Mouse (Mus musculus) cerebral cortex, adult 2 months (tissue): Measurements from ENCODE around the gene Sec62.

Experiments
- WGBS: fragments of 180-500 bp; shearing (Covaris S2); methylation state at CpG from one replicate; pipeline ENCODE4 v1.1.7; 2018; 5-methylcytosine and 5-hydroxymethylcytosine counted together

Sec62 gene

GRCm38 (mm10) chr3:30792737-30793402 is at the start of gene Sec62:
Gene Sec62 (plus strand): TSS chr3:30792875.
- under 1% methylated on average over 62 of the region's 62 CpGs for WGBS

GRCm38 (mm10) chr3:30742891-30743290 is 49.8 kb upstream of the Sec62 start:
- 63% methylated on average over 7 of the region's 7 CpGs for WGBS

- WGBS: 67% methylated on average over 7 of the region's 7 CpGs
These were observed 46.7 kb upstream of the Sec62 start, which contains the start of gene Samd7 for GRCm38 (mm10) chr3:30746006-30746405. Gene Samd7 (plus strand): TSS chr3:30746293.

DNA sequence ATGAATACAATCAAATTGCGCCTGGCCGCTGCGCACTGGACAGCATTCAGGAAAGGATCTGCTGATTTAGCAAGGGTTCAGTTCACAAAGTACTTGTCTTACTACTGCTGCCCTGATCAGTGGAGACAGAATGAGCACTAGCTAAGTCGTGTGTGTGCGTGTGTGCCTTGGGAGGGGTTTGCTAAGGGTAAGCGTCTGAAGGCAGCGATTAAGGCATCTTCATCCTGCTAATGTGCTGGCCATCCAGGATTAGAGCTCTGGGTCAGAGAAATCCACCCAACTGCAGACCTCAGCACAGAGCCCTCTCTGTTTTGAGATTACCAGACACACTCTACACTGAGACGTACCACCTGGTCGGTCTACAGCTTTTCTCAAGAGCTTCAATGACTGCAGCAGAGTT is 44.4 kb upstream of the Sec62 start:
- WGBS: 94% methylated on average over 9 of the region's 9 CpGs

DNA sequence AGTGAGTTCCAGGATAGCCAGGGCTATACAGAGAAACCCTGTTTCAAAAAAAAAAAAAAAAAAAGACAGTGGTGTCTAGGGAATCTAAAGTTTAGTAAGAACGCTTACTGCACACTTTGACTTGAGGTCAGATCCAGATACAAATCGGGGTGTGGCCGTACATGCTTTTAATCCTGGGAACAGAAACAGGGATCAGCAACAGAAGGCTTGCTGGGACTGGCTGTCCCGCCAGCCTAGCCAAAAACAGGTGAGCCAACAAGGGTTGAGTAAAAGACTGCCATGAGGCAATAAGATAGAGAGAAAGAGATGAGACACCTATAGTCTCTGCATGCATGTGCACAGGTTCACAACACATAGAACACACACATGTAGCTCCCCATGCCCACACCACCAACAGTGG is 38.0 kb upstream of the Sec62 start:
- WGBS: 98% methylated on average over 4 of the region's 4 CpGs

- WGBS: 88% methylated on average over 4 of the region's 4 CpGs
These were observed 27.8 kb upstream of the Sec62 start for GRCm38 (mm10) chr3:30764877-30765276.

DNA sequence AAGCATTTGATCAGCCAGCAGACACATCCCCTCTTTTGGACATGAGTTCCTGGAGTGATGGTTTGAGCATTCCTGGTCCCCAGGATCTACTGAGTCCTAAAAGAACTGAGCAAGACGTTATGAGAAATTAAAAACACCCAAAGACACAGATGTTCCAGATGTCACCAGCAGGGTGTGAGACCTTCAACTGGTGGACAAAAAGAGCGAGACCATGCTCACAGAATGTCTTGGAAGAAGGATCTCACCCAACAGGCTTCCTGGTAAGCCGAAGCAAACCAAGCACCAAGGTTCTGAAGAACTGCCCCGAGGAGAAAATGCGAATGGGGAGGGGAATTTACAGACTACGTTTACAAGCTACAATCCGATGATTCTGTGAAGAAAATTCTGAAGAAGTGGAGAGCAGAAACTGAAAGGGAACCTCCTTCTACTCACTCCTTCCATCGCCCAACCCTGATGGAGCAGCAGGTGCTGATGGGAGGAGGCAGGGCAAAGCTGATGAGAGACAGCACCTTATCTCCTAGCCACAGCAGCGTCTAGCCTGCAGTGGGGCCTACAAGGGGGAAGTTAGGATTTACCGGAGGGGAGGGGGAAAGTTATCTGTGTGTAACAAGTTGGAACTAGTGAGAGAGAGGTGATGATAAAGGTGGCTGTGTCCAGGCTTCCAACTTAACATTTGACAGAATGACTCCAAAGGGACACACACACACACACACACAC is 27.2 kb upstream of the Sec62 start:
- 80% methylated on average over 10 of the region's 10 CpGs for WGBS

GRCm38 (mm10) chr3:30766177-30766576 is 26.5 kb upstream of the Sec62 start:
- 75% methylated on average over 7 of the region's 7 CpGs for WGBS

DNA sequence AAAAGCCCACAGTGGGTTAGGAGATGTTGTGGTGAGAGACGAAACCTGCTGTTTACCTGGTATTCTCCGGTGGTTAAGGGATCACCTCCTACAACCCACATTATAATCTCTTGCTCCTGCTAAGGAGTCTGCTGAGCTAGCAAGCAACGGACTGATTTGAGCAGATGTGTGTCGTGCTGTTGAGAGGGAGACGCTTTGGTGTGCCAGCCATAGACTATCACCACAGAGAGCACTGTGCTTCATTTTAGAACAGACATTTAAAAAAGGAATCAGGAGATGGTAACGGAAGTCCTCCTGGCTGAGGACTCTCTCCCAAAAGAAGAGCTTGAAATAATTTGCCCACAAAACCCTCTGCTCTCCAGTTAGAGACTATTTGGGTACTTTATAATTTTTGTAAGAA is 25.4 kb upstream of the Sec62 start:
- 57% methylated on average over 6 of the region's 6 CpGs for WGBS

- WGBS: 71% methylated on average over 10 of the region's 10 CpGs
These were observed 22.7 kb upstream of the Sec62 start for GRCm38 (mm10) chr3:30769755-30770515.

DNA sequence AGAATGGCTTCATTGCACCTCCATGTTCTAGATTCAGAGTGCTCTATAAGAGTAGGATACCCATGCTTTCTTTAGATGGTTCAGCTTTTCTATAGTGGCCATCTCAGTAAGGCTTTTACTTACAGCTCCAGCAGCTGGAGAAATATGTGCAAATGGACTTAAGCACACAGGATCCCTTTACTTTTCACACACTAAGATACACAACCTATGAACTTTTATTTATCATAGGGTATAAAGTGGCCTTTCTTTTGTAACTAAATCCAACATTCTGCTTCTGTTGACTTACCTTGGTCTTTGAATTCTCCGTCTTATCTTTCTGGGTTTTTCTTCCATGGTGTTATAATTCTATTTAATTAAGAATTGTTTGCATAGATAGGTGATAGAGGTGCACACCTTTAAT is 21.1 kb upstream of the Sec62 start:
- 100% methylated on average over 1 of the region's 1 CpGs for WGBS

GRCm38 (mm10) chr3:30772631-30773030 is 20.0 kb upstream of the Sec62 start:
- WGBS: 77% methylated on average over 4 of the region's 4 CpGs

- 58% methylated on average over 5 of the region's 5 CpGs for WGBS
These were observed 18.0 kb upstream of the Sec62 start for GRCm38 (mm10) chr3:30774677-30775076.

- WGBS: 77% methylated on average over 5 of the region's 5 CpGs
These were observed 14.7 kb upstream of the Sec62 start for GRCm38 (mm10) chr3:30777984-30778383.

DNA sequence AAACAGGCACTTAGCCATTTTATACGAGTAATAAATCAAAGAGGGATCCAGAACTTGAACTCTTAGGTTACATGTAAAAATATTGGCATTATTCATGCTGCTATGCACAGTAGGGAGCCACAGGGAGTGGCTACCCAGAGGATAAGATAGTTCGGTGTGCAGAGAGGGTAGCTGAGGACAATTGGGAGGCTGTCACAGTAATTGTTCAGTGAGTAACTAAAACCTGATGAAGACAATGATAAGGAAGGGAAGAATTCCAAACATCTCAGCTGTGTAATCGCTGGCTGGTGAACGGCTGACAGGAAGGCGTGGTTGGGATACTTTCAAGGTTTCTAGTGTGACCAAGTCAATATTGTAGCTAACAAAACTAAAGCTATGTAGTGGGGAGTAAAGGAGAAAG is 4.1 kb upstream of the Sec62 start:
- WGBS: 50% methylated on average over 5 of the region's 5 CpGs

DNA sequence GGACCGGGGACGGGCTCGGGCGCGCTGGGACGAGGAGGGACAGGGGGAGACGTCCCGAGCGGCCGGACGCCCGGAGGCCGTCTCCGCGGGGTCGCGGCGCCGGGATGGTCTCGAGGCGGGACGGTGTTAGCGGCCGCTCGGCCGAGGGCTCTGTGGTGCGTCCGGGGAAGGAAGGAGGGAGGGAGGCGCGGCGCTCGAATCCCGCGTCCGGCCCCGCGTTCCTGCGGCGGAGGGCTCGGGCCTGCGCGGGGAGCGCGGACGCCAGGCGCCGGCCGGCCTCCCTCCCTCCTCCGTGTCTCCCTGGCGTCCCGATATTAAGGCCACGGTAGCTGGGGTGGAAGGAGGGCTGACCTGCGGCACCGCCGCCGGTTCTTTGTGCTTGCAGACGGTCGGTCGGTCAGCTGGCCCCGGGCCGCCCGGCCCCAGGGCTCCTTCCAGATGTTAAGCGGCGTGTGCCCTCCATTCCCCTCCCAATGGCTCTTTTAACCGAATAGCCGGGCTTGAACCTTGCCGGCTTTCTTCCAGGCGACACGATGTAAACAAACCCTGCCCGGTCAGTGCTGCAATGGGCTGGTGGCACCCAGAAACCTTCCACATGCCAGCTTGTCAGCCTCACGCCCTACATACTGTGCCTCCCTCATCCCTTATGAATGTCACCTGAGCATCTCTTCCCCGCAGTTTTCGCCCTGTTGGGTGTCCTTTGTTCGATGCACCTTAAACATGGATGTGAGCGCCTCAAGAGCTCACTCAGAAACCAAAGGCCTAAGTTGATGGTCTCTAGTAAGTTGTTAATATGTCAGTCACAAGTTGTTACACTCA is 937 bp downstream of the Sec62 start:
- WGBS: 1% methylated on average over 71 of the region's 75 CpGs

DNA sequence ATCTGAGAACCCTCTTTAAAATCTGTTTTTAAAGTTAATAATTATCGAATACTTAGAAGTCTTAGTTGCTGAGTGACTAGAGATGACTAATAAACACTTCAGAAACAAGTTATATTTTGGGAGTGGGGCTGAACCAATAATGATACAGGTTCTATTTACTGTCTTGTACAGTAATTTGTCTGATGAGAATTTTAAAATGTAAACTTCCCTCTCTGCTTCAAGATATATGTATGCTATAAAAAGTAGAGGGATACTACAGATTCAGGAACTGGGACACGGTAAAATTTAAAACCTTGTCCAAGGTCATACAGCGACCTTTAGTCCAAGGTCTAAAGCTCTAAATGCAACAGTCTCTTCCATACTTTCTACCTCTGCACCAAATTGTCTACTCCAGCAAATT is 9.5 kb downstream of the Sec62 start:
- WGBS: 90% methylated on average over 3 of the region's 3 CpGs

DNA sequence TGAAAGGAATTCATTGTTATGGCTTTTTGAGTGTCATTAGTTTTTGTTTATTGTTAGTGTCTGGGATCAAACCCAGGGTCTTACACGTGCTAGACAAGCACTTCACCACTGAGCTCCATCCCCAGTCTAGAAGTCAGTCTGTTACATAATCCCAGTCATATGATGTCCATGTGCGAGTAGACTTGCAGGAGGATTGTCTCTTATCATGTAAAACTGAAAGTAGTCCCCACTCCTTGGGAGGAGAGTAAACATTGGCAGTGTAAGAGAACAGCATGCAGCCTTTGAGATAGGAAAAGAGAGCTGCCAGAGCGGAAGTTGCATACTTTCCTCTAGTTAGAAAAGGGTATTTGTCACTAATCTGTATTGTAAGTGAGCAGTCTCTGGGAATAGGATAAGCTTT is 20.2 kb downstream of the Sec62 start:
- 38% methylated on average over 3 of the region's 3 CpGs for WGBS

- WGBS: 78% methylated on average over 16 of the region's 16 CpGs
These were observed 26.0 kb downstream of the Sec62 start for GRCm38 (mm10) chr3:30818630-30819125.

- WGBS: 93% methylated on average over 8 of the region's 8 CpGs
These were observed 29.5 kb downstream of the Sec62 start for GRCm38 (mm10) chr3:30822163-30822562.

- WGBS: 85% methylated on average over 5 of the region's 5 CpGs
These were observed 33.4 kb downstream of the Sec62 start for GRCm38 (mm10) chr3:30826069-30826468.
